Mouse (Mus musculus) E14TG2a.4 (cell line): ENCODE data around the gene Med27.
A peak's percentile ranks its signal among the peaks of the same experiment; 100 is the strongest.

Source experiments
- H3K27me3 ChIP-seq: 2 replicates; pipeline ENCODE4 v1.6.1; 2014; ENCODE audit warnings: low read length, control low read depth; ENCODE audit not compliant: insufficient read depth
- H3K36me3 ChIP-seq: 2 replicates; pipeline ENCODE4 v1.6.1; 2014; ENCODE audit warnings: low read length, control low read depth; ENCODE audit not compliant: insufficient read depth
- H3K4me1 ChIP-seq: replicated peaks from 2 replicates; pipeline ENCODE4 v1.6.1; 2014; ENCODE audit warnings: low read depth, low read length, control low read depth
- H3K4me3 ChIP-seq: replicated peaks from 2 replicates; pipeline ENCODE4 v1.5.1; 2014; ENCODE audit warnings: mild to moderate bottlenecking, low read length
- H3K9me3 ChIP-seq: 2 replicates; pipeline ENCODE4 v1.6.1; 2014; ENCODE audit warnings: low read length, control low read depth
- CTCF ChIP-seq: conservative IDR thresholded peaks from 2 replicates; pipeline ENCODE4 v1.5.1; 2014; ENCODE audit warnings: low read length
- NANOG ChIP-seq: IDR thresholded peaks from 2 replicates; pipeline ENCODE4 v1.6.1; 2014; ENCODE audit warnings: borderline replicate concordance, low read length, mixed read lengths
- POU5F1 ChIP-seq: IDR thresholded peaks from 2 replicates; pipeline ENCODE4 v1.6.1; 2014; ENCODE audit warnings: low read length, borderline replicate concordance

Gene Med27

DNA sequence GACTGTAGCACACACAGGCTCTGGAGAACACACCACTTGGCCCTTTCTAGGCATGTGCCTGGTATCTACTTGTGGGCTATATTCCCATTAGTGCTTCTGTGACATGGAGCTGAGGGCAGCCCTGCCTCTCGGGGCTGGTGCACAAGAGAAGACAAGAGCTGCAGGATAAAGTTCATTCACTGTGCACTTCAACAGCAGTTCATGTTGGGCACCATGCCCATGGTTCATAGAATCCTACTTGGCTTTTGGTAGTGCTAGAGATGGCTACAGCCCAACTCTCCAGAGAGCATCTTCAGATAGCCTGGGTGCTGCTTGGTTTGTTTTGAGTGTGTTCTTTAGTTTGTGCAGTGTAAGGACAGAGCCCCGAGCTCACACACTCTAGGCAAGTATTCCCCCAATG is 138.9 kb downstream of the Med27 start:
- H3K4me3 ChIP-seq: no peak overlapping the region
- H3K27me3 ChIP-seq: no peaks in the 10 kb centered on the region
- H3K36me3 ChIP-seq: no peaks in the 10 kb centered on the region
- peaks cover 62% of the 10 kb centered on the region for H3K4me1 ChIP-seq
- TF ChIP-seq NANOG (no peak), POU5F1 (no peak), CTCF (no peak)
- no peaks in the 10 kb centered on the region for H3K9me3 ChIP-seq

DNA sequence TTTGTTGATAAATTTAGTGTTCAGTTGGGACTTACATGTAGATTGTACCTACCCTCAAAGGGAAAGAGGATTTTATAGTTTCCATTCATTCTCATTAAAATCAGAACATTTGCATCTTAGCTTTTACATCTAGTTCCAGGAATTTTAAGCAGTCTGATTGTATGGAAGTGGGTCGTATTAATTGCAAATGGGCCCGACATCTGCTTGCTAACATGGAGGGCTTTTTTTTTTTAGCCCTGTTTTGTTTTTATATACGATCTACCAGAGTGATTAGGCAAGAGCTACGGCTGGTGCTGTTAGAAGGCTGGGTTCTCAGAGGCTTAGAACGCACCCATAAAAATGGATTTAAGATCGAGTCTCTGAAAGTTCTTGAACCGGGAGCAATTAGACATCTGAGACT is 139.9 kb downstream of the Med27 start:
- Histone ChIP-seq H3K36me3 (no peaks in the 10 kb centered on the region), H3K27me3 (no peaks in the 10 kb centered on the region), H3K9me3 (no peaks in the 10 kb centered on the region), H3K4me1 (peaks cover 57% of the 10 kb centered on the region), H3K4me3 (no peak overlapping the region)
- TF ChIP-seq POU5F1 (no peak), CTCF (no peak), NANOG (no peak)

DNA sequence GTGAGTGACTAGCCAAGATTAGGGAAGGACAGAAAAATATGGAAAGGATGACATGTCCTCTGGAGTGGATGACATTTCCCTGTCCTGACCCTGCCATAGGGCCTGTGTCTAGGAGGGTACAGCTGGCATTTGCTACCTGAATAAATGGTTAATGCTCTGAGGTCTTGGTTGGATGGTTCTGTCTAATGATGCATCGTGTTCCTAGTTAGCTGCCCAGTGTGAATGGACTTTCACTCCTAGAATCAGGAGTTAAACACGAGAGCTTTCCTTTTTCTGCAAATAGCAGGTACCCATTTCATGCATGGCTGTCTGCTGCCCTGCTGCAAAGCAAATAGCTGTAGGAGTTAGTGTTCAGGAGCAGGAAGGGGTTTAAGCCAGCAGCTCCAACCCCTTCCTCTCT is 141.0 kb downstream of the Med27 start:
- H3K27me3 ChIP-seq: no peaks in the 10 kb centered on the region

DNA sequence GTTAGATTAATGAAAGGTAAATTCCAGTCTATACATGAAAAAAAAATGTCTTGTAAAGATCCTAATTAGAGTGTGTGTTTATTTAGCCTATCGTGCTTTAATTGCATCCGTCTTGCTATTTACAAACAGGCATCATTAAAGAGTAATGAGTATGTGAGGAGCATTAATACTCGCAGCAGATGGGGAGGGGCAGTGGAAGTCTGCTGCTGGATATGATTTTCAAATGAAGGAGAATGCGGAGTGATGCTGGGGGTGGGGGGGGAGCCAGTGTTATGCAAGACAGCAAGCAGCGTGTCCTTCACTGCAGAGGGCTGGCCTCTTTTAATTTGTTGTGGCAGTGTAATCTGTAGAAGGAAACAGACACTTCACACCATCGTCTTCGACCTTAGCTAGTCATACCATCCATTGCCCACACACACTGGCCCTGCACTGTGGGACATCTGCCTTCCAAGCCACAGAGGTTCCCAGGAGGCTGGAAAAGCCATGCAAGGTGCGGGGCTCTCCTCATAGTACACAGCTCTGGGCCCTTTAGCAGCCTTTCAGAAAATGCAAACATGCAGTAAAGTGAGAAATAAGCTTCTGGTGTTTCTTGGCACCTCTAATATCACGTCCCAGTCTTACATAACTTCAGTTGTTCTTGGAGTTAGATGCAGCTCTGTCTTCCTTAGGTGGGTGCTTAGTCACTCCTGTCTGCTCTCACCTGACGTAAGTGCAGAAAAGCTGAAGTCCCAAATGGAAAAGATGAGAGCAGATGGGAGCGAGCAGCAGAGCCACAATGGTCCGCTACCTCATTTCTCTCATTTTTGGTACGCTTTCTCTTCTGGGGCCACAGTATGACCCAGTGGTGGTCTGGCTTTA is 142.0 kb downstream of the Med27 start:
- no peak for TF ChIP-seq POU5F1
- H3K27me3 ChIP-seq: no peaks in the 10 kb centered on the region
- no peak overlapping the region for H3K4me3 ChIP-seq
- H3K36me3 ChIP-seq: no peaks in the 10 kb centered on the region
- no peaks in the 10 kb centered on the region for H3K9me3 ChIP-seq
- H3K4me1 ChIP-seq: peaks cover 46% of the 10 kb centered on the region

More for the DNA sequence above, 141.0 kb downstream of the Med27 start:
- Histone ChIP-seq H3K9me3 (no peaks in the 10 kb centered on the region), H3K36me3 (no peaks in the 10 kb centered on the region), H3K4me1 (peaks cover 46% of the 10 kb centered on the region), H3K4me3 (no peak overlapping the region)
- TF ChIP-seq NANOG (no peak), POU5F1 (no peak), CTCF (no peak)

DNA sequence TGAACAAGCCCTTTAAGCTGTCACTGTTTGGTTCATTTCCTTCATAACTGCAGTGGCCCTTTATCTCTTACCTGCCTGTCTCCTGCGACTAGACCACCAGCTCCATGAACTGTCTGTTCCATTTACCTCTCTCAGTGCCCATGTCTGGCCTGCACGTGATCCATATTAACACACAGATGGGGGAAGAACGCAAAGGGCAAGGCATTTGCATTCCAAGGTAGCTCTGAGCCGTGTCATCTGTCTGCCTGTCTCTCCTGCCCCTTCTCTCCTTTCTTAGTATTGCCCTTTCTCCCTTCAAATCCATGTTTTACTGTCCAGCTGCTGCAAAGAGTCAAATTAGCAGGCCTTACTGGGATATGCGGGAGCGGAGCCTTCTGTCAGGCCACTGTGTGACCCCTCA is 145.0 kb downstream of the Med27 start:
- Histone ChIP-seq H3K36me3 (no peaks in the 10 kb centered on the region), H3K4me1 (peaks cover 38% of the 10 kb centered on the region)
- no peak for TF ChIP-seq NANOG
- no peak for TF ChIP-seq CTCF
- TF ChIP-seq POU5F1: no peak

DNA sequence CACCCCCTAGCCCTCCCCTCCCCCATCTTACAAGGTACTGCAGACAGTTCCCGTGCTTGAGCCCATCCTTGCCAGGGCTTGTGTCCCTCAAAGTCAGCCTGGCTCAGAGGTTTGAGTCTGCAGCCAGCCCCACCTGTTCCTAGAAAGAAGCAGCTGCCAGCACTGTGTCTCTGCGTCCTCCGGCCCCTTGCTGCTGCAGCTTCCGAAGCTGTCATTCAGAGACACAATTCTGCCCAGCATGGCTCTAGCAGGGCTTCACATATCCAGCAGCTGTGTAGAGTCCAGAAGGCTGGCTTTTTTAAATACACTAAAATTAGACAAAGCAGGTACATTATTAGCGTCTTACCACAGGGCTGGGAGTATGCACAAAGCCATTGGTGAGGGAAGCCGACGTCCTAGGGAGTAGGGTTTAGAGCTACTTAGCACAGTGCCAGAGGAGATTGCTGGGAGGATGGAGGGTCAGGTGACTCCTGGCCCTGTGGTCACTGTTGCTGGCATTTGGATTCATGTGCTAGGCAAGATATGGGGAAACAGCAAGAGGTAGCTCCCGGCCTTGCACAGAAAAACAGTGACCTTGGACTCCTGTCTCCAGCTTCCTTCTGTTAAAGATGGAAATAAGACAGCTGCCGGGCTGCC is 146.9 kb downstream of the Med27 start:
- Histone ChIP-seq H3K27me3 (no peaks in the 10 kb centered on the region), H3K36me3 (no peaks in the 10 kb centered on the region), H3K9me3 (no peaks in the 10 kb centered on the region), H3K4me3 (no peak overlapping the region), H3K4me1 (peaks cover 33% of the 10 kb centered on the region)
- no peak for TF ChIP-seq POU5F1
- TF ChIP-seq NANOG: no peak
- TF ChIP-seq CTCF: no peak

More for the DNA sequence above, 145.0 kb downstream of the Med27 start:
- Histone ChIP-seq H3K4me3 (no peak overlapping the region), H3K9me3 (no peaks in the 10 kb centered on the region), H3K27me3 (no peaks in the 10 kb centered on the region)

DNA sequence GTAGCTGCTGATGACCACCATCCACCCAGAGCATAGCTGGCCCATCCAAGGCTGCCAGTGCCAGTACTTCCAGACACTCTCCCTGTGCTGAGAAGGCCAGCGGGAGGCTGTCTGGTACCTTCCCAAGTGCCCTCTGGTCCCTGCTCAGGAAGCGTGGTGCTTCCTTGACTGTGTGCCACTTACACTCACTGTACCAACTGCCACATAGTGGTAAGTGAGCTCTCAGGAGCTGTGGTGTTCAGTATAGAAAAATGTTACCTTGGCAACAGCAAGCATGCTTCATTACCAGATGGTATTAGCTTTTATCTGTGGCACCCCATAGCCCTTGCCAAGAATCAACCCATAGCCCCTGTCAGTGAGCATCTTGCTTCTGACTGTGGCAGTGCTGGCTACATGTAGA is 148.7 kb downstream of the Med27 start:
- Histone ChIP-seq H3K4me3 (no peak overlapping the region), H3K4me1 (peaks cover 25% of the 10 kb centered on the region), H3K36me3 (no peaks in the 10 kb centered on the region; the same call in 1 of the 2 replicates), H3K9me3 (no peaks in the 10 kb centered on the region), H3K27me3 (no peaks in the 10 kb centered on the region)
- no peak for TF ChIP-seq CTCF
- no peak for TF ChIP-seq POU5F1
- no peak for TF ChIP-seq NANOG

DNA sequence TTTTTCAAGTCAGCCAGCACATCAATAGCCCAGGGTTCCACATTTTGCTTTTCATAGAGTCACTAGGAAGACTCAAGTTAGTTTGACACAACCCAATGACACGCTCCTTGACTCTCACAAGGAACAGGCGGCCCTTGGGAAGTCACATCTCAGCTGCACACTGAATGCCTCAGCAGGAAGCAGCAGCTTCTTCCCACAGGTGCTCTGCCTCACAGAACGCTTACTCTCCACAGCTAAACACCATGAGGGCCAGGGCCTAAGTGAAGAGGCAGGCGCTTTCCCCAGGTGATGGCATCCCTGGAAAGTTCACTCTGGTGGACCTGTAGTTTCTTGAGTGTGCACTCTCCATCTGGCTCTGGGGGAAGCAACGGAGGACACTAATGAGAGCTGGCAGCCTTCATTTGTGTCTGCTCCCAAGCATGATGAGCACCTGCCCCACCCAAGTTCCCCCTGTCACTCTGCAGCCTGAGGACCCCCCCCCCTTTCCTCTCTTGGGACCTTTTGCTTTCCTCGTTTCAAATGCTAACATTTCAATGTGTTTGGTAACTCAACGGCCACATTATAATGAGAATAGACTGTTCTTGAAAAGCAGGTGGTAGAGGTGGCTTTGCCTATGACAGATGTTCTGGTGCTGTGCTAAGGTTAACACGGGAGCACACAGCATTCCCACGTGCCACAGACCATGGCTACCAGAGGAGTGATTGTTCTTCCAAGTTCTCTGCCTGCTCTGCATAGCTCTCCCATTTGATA is 154.2 kb downstream of the Med27 start:
- Histone ChIP-seq H3K4me1 (peaks cover 52% of the 10 kb centered on the region), H3K36me3 (peaks cover 6% of the 10 kb centered on the region; the same call in 1 of the 2 replicates), H3K27me3 (no peaks in the 10 kb centered on the region), H3K9me3 (no peaks in the 10 kb centered on the region), H3K4me3 (no peak overlapping the region)
- TF ChIP-seq NANOG: 0 out of 2 replicates have a peak, but pooled peaks have one; percentile 12
- TF ChIP-seq POU5F1: no peak
- no peak for TF ChIP-seq CTCF
